Mouse (Mus musculus) heart, postnatal 10 days (tissue): ENCODE data around the gene Ccdc162. TPM values are rescaled to one million over a fixed set of nuclear protein-coding genes. Genes with fewer than 3 reads are reported as not detected.

Source experiments
- DNase-seq, 2 experiments: peaks; one replicate each; pipeline ENCODE4 v3.0.0; 2021
- intact Hi-C: fragments of 180-260 bp; cut with DNase I; formaldehyde crosslinking; loops from one replicate; pipeline ENCODE4 v1.15.1; 2025
- total RNA-seq, 2 experiments: library from RNA; stranded (reverse); gene quantifications; 2 replicates each; pipeline ENCODE4 v1.2.3; 2021

Gene Ccdc162
- total RNA-seq, 2 experiments from 2014 or later: 0.07 to 0.79 TPM

DNA sequence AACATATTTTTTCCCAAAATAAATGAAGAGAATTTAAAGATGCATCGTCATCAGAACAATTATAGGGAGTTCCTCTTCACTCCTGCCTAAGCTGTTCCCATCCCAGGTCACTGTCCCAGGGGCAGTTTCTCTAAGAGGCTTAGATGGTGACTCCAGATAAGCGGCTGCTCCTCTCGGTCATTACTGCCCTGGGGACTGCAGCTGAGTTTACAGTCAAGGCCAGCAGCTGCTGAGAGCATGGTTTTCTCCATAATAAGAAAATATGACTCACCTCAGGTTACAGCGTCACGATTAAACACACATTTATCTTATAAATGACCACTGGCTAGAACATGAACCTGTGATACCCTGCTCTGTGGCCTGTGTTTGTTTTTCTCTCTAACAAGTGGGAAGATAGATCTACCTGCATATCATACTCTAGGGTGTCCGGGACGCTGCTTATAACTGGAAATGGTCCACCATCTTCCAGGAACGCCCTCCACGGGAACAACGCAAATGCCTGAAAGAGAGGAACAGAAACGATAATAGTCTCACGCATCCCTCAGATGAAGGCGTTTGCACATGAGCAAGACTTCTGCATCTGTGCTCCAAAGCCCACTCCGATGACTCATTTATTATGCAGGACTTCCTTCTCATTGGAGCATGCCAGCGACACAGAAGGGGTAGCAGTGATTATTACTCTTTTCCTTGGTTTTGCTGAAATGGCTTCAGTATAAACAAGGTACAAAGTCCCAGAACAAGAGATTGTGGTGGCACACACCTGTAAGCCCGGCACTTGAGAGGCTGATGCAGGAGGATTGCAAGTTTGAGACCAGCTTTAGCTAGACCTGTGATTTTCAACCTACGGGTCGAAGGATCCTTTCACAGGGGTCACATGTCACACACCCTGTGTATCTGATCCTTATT, 129.2 kb downstream of the Ccdc162 start:
- no peak for DNase-seq
- intact Hi-C loops: no loop called here

DNA sequence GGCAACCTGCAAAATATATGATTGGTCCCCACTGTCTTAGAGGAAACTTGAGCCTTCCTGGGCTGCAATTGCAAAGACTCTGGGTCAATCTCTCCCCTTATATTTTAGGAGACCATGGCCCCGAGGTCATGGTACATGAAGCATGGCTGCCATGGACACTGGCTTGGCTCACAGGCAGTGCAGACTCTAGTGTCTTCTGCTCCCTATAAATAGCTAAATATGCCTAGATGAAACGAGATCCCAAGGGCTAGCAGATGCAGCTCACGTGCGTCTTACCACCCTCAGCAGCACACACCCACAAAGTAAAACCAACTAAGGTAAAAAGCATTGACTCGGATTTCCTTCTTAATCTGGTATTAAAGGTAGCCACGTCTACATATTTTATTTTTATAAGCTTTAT, 133.1 kb downstream of the Ccdc162 start:
- no peak for DNase-seq
- intact Hi-C loops: no loop called here

DNA sequence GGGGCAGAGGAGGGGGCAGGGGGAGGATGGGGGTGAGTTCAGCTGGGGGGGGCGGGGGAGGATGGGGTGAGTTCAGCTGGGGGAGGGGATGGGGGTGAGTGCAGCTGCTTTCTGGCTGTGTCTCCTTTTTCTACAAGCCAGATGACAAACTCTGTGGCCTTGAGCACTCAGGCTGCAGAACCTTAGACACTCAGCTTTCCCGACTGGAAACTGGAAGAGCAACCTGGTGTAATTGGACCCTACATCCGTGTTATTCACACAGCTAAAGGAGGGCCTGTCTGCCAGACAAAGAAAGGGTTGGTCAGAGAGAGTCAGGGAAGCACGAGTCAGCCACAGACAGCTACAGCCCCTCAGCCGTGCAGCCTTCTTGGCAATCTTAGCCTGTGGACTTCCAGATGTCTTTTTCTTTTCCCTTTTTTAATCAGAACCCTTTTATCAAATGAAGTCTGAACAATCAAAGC, 133.5 kb downstream of the Ccdc162 start:
- no peak for DNase-seq
- intact Hi-C loops: no loop called here

DNA sequence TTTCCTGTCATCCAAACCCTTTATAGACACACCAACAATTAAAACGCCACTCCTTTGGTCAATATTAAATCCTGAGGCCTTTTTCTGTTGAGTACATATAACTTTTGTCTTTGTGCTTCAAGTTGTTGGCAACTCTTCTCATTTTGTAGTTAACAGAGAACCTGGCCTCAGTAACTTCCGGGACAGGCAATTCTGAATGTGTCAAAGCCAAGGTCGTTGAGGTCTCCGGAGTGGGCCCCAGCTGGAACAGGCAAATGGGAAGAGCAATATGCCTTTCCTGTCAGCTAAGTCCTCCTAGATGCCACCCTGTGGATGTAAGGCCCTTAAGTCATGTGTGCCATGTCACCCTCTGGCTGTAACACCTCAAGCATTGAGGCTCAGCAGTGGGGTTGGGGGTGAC, 136.0 kb downstream of the Ccdc162 start:
- intact Hi-C loops: no loop called here
- no peak for DNase-seq

DNA sequence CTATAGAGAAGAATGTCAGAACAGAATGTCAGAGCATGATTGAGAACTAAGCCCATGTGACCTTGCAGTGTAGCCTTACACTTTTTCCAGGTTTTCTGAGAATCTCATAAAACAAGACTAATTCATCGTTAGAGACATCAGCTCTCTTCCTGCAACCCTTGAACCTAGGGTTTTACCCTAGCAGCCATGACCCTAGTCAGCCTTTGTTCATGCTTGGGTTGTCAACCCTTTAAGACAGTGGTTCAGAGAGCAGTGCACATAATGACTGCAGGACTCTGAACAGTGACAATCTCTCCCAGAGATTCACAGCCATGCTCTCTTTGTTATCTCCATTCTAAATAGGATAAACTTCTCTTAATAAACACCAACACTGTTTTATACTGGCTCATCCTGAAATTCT, 137.9 kb downstream of the Ccdc162 start:
- intact Hi-C loops: no loop called here
- no peak for DNase-seq

DNA sequence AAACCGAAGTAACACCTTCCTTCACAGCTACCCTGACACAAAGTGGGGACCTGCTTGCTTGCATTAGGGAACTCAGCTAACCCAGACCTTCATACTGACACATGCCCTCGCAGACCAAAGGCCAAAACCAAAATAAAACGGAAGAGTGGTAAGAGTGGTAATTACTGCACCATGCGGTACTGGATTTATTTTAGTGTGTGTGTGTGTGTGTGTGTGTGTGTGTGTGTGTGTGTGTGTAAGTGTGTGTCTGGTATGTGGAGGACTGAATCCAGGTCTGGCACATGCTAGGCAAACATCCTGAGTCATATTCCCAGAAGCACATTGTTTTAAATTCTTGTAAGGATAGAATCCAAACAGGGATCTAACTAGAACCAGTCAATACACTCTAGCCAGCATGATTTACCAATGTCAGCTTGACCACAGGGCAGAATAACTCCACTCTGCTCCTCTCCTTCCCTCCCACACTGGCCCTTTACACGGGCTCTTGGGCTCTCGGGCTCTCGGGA, 140.1 kb downstream of the Ccdc162 start:
- intact Hi-C loops: no loop called here
- DNase-seq: no peak

DNA sequence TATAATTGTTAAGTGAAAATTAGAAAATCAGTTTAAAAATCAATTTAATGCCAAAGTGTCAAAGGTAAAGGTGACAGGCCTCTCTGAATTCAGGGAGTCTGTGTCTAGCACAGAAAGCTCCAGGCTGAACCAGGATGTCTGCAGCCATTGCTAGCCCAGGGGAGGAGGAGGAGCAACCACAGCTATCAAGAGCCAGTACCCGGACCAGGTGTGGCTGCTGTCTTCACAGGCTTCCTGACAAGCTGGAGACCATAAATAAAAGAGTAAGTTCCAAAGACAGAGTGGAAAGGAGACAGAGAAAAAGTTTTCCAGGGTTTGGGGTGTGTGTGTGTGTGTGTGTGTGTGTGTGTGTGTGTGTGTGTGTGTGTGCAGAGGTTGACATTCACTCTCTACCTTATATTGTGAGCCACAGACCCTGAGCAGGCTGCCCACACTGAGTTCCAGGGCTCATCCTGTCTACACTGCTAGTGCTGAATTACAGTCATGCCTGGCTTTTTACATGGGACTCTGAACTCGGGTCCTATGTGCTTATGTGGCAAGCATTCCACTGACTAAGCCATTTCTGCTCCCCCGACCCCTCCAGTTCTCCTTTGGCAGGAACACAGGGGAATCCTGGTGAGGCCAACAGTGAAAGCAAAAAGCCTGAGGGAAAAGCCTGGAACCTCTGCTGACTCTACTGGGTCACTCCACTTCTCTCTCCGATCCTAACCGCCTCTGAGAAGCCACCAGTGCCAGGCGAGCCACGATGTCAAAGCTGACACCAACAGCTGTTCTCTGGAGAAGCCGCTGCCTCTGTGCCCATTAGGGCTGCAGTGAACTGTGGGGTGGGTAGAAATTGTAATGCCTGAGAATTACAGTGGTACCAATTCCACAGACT, 140.7 kb downstream of the Ccdc162 start:
- intact Hi-C loops: no loop called here
- no peak for DNase-seq

DNA sequence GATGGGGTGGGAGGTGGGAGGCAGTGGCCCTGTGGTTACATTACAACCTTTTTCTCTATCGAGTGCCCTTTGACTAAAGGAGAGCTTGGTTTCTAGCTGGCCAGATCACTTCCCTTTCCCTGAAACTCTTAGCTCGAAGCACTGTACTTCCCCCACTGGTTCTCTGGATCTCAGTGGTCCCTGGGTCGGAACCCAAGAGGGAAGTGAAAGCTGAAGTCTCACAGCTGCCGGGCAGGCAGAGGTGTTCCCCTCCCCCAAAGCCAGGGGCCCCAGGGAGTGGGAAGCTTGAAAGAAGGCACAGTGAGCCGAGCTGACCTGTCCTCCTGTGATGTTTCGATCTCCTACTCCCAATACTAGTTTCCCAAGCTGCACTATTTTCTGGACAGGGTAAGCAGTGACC, 143.2 kb downstream of the Ccdc162 start:
- DNase-seq: peak; percentile 33 to 41
- intact Hi-C loops: no loop called here

DNA sequence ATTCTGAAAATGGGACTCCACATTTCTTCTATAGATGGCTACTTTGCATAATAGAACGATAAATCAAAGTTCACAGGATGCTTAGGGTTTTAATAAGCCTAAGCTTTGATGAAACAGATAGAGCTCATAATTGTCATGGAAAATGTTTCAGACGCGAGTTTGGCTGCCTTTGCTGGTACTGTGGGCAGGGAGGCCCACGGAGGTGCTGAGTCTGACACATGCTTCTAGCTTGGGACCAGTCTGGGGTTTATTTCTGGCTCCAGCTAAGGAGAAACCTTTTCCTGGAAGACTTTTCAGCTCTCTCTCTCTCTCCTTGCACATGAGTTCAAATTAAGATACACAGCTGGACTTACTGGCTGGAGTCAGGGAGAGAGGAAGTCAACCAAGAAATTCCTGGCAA, 144.2 kb downstream of the Ccdc162 start:
- DNase-seq: no peak
- intact Hi-C loops: no loop called here

DNA sequence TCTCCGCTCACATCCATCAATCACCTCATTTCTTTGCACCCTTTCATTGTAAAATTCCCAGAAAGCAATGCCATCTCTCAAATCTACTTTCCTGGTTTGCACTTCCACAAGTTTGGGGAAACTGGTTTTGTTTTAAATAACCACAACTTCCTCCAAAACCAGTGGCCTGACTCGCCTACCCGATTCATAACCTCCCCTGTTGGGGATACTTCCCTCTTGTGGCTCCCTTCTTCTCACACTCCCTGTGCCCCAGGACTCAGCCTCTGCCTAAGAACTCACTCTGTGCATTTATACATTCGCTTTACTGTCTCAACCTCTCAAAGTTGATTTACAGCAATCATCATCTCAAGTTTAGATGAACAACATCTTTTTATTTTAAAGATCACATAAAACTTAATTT, 145.4 kb downstream of the Ccdc162 start:
- DNase-seq: no peak
- intact Hi-C loops: no loop called here

DNA sequence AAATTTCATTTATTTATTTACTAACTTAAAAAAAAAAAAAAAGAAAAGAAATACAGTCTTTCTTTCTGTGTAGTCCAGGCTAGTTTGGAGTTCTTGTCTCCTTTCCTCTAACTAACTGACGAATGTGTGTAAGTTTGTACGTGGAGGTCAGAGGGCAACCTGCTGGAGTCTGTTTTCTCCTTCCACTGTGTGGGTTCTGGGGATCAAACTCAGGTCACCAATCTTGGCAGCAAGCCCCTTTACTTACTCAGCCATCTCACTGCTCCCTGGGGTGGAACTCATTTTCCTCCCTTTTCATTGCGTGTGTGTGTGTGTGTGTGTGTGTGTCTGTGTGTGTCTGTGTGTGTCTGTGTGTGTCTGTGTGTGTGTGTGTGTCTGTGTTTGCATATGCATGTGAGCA, 148.1 kb downstream of the Ccdc162 start:
- intact Hi-C loops: no loop called here
- DNase-seq: no peak

DNA sequence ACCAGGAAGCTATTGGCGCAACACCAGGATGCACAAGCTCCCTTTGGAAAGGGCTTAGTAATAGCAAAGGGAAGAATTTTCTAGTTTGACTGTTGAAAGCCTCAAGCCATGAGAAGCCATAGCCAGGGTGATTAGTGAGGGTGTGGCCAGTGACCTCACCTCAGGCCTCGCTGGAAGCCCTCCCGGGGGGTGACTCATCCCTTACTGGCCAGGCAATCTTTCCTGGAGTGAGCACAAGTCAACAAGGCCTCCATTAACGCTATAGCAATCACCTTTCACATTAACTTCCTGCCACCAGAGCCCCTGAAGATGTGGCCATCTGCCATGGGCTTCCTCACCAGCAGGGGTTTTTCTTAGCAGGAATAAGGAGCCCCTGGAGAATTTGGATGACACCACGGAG, 151.3 kb downstream of the Ccdc162 start:
- intact Hi-C loops: no loop called here
- peak; percentile 66 to 73 for DNase-seq

DNA sequence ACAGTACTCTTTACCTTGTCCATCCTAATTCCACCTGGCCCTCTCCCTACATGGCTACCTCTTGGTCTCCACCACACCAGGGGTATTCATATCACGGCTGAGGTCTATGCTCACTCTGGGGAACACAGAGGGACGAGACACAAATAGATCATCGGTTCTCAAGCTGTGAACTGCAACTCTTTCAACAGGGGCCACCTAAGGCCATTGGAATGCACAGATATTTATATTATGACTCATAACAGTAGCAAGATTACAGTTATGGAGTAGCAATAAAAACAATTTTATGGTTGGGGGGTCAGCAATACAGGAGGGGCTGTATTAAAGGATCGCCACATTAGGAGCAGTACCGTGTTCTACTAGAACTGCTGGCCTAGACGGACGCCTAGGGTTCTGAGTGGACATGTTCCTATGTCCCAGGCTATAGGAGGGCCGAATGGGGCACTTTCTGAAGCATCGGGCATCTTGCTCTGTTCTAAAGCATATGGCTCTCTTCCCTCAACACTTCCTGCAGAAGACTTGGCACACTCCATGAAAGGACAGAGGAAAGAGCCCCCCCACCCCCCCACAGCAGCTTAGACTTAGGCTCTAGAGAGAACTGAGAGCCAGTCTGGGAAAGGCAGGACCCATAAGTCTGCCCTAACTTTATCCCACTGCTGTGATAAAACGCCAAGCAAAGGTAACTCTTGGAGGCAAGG, 154.6 kb downstream of the Ccdc162 start:
- intact Hi-C loops: no loop called here
- no peak for DNase-seq

DNA sequence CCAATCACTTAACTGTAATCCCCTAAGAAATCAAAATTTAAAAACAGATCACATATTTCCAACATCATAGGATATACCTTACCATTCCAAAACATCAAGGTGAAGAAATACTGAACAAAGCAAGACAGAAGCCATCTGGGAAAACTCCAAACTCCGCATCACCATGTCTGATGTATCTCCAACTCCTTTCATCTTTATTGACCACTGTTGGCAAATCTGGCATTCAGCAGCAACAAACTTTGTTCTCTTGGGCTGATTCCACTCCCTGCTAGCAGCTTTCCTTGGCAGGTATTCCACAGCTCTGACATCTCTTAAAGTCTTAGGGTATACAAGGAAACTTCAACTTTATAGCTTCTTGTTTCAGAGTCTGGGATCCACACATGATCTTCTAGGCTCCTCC, 158.0 kb downstream of the Ccdc162 start:
- intact Hi-C loops: no loop called here
- DNase-seq: no peak

DNA sequence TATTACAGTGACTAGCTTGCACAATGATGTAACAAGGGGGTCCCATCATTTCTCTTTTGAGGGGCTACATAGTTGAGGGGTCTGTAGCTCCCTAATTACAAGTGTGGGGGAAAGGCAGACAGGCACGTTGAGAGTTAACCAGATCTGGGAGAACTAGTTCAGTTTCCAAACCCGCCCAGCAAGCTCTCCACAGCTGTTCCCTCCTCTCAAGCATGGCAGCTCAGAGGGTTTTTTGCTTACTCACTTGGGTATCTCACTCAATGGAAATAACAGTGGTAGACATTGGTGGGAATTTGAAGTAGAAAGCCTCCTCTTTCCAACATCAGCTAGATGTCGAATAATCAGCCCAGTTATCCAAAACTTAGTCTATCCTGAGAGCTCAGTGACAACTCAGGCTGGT, 161.4 kb downstream of the Ccdc162 start:
- intact Hi-C loops: no loop called here
- no peak for DNase-seq

DNA sequence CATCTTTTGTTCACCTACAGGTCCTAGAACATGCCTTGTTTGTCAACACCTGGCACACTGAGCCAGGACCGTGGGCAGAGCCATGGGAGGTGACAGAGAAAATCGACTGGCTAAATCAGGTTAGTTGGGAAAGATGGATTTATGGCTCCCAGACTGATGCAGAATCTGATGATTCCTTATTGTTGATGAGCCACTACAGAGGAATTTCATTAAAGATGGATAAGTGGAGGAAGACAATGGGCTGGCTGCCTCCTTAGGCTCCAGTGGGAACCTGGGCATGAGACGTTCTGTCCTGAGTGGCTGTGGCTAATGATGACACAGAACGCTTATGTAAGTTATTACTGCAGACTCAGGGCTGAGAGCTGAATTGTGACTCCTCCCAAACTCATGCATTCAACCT, 162.7 kb downstream of the Ccdc162 start:
- DNase-seq: no peak
- intact Hi-C loops: no loop called here

DNA sequence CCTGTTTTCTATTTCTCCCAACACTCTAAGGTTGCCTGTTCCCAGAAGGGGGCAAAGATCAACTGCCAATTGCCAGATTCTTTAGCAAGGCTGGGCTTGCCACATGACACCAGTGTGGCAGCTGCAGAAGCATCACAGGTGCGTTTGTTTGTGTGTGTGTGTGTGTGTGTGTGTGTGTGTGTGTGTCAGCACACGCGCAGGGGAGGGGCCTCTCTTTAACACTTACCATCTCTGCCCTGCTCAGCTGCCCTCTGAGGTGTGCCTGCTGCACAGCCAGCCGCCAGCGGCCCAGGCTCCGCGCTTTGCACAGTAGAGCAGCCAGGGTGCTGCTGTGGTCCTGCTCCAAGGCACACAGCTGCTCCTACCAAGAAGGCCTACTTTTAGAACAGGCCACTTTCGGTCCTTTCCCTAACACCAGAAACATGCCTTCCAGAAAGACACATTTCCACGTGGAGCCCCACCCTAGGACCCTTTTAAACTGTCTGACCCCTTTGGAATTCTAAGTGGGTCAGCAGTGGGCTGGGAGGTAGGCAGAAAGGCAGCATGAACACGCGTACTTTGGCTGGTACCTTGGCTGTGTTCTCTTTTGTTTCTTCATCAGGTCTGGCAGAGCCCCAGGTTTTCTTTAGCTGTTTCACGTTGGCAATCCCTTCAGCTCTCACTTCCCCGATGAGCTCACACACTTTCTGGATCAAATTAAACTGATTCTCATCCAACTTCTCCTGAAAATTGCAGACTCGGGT, 163.4 kb downstream of the Ccdc162 start:
- DNase-seq: peak; percentile 53 to 70
- intact Hi-C loops: no loop called here

DNA sequence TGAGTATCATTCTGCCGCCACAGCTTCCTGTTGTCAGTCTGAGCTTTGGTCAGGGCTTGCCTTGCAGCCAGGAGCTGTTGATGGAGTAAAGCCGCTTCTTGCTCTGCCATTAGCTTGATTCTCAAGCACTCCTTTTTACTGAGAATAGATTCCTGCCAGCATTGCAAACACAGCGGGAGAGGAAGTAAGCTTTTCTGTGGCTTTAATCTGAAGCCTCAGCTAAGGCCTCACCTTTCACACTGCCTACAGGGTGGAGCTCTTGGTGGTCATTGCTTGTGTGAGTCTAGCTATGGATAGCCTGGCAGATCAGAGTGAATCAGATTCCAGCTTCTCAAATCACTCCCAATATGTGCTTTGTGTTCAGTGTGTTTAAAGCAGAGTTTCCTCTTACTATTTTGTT, 164.1 kb downstream of the Ccdc162 start:
- intact Hi-C loops: no loop called here
- no peak for DNase-seq

DNA sequence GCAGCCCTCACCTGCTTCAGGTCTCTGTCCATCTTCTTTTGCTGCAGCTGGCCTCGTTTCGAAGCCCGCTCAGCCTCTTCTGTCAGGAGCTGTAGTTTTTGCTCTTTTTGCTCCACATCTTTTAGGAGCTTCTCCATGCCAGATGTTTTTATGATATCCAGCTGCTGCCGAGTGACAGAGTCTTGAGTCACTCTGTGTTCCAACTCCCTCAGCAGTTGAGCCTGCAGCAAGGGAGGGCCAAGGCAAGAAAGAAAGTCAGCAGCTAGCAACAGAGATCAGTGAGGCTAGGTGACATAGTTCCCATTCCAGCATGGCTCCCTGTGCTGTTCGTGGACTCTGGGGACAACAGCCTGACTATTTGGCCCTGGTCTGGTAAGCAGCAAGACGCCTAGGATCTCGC, 165.7 kb downstream of the Ccdc162 start:
- intact Hi-C loops: no loop called here
- DNase-seq: peak; percentile 46 to 48
